Mouse (Mus musculus): ENCODE data around the gene Slc30a5.
"Not testable (repeated sequence)": the region's sequence is repeated elsewhere in the genome, so short reads cannot be mapped to it uniquely, and the experiment has no call there.

Gene Slc30a5

DNA sequence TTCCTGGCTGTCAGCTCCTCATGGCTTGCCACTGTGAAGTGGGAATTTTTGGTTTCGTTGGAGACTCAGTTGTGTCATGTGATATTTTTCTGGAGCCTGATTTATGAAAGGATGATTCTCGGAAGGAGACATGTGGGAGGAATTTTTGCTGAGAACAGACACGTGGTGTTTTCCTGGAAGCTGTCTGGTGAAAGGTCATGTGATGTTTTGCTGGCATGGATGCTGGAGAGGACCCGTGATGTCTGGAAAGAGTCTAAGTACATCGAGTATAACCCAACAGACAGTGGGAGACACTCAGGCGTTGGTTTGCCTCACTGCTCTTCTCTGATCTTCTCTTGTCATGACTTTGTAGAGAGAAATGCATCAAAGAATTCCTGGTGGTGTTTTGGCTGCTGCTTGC, 8.5 kb upstream of the Slc30a5 start:
- no peak for DNase-seq (ENCODE audit: low spot score in 2 of 2)

DNA sequence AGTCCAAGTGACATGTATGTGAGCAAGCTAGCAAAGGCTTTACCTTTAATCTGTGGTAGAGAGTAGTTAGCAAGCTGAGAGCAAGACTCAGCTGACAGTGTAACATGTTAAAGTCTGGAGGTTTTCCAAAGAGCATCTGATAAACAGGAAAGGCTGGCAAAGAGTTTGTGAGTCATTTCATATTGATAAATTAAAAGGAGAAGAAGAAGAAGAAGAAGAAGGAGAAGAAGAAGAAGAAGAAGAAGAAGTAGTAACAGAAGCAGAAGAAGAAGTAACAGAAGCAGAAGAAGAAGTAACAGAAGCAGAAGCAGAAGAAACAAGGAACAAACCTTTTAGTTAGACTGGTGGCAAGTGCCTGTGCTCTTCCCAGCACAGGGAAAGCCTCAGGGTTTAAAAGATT, 1.6 kb upstream of the Slc30a5 start:
- DNase-seq (ENCODE audit: low spot score in 2 of 2), result no peak

DNA sequence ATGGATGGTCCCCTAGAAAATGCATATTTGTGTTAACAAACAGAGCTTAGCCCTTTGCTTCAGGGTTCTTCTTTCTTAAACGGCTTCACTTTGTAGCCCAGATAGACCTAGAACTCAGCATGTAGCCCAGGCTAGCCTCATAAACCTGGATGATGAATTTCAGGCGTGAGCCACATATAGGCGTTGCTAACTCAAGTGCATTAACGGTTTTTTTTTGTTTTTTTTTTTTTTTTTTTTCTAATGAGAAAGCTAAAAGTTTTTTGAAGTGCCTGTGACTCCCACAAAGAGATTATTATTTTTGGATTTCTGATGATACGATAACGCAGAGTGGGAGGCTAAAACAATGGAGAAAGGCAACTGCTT, 394 bp upstream of the Slc30a5 start:
- DNase-seq (ENCODE audit: low spot score in 2 of 2), result no peak

DNA sequence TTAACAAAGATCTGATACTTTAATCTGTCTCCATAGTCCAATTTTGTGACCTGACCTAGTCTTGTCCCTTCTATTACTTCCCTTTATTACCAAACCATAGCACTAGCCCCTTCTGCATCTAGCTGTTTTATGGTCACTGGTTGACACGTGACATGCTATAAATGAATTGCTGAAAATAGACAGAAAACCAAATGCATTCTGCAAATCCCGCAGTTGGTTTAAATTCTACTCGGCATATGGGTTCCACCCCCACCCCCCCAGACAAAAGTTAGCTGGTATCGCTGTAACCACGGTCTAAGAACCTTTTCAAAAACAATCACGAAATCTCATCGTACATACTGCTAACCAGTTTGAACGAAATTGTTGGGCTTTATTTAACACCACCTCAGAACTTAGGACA, 1.0 kb downstream of the Slc30a5 start:
- DNase-seq (ENCODE audit: low spot score in 2 of 2), result no peak

DNA sequence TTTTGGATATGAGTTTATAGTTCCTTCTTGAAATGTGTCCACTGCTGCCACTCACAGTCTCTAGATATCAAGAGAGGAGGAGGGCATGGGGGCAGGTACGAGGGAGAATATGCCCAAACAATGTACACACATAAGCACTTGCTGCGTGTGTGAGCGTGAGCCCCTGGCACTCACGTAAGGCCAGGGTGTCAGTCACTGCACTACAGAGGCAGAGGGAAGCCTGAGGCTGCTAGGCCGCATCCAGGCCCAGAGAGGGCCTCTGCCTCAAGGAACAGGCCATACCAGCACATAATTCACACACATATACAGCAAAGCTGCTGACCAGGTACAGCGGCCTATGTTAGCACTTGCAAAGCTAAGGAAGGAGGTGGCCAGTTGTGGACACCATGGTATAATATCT, 2.1 kb downstream of the Slc30a5 start:
- DNase-seq (ENCODE audit: low spot score in 2 of 2), result no peak

GRCm38 (mm10) chr13:100825627-100826410, 7.4 kb downstream of the Slc30a5 start:
- no peak for DNase-seq (ENCODE audit: low spot score in 2 of 2)

- DNase-seq (ENCODE audit: low spot score in 2 of 2), result no peak
These were observed 8.3 kb downstream of the Slc30a5 start for GRCm38 (mm10) chr13:100824916-100825315.

DNA sequence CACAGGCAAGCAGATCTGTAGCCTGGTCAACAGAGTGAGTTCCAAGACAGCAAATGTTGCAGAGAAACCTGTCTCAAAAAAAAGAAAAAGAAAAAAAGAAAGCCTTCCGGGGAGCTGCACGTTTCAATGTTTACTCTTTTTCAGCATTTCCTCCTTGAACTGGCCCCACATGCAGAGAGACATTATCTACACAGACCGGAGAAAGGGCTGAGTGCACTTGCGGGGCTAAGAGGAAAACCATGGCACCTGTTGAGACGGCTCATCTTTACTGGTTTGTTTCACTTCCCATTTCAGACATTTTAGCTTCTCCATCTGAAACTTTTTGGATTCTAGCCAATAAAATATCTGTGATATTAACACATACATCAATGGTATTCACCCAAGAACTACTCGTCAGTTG, 8.9 kb downstream of the Slc30a5 start:
- DNase-seq (ENCODE audit: low spot score in 2 of 2), result no peak

GRCm38 (mm10) chr13:100823863-100824262, 9.4 kb downstream of the Slc30a5 start:
- no peak for DNase-seq (ENCODE audit: low spot score in 2 of 2)

- no peak for DNase-seq (ENCODE audit: low spot score in 2 of 2)
These were observed 18.8 kb downstream of the Slc30a5 start for GRCm38 (mm10) chr13:100814451-100814850.

DNA sequence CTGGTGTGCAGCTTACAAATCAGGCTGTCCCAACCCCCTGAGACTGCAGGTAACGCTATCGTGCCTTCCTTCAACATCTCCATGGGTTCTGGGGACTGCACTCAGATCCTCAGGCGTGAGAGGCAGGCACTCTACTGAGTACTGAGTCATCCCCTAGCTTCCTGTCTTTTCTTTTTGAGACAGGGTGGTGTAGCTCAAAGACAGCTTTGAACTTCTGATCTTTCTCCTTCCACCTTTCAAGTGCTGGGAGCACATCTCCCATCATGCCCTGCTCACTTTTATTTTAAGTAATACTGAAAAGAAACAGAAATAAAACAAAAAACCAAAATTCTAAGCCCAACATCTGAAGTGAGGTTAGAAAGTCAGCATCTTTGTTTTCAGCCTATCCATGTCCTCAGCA, 27.5 kb downstream of the Slc30a5 start:
- DNase-seq (ENCODE audit: low spot score in 2 of 2), result no peak

GRCm38 (mm10) chr13:100797171-100797570, 36.1 kb downstream of the Slc30a5 start:
- DNase-seq (ENCODE audit: low spot score in 2 of 2), result no peak

DNA sequence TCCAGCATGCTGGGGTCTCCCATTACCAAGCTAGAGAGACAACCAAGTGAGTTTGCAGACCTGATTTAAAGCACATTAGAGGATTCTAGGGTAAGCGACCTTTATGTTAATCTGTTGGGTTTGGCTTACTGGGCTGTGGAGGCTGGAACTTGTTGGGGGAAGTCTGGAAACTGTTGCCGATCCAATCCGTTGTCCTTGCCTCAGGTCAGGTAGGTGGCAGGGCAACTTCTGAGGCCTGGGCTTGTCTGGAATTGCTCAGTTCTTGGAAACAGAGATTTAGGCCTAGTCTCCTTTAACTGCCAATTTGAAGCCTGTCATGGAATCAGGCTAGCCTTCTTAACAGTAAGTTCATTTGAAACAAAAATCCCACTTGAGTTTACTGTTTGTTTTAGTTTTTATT, 44.1 kb downstream of the Slc30a5 start:
- no peak for DNase-seq (ENCODE audit: low spot score in 2 of 2)

- not testable (repeated sequence) for DNase-seq (ENCODE audit: low spot score in 2 of 2)
These were observed 45.2 kb downstream of the Slc30a5 start for GRCm38 (mm10) chr13:100788057-100788456.

- no peak for DNase-seq (ENCODE audit: low spot score in 2 of 2)
These were observed 45.8 kb downstream of the Slc30a5 start for GRCm38 (mm10) chr13:100787316-100788010.

GRCm38 (mm10) chr13:100786414-100786867, 46.8 kb downstream of the Slc30a5 start, which contains the start of gene Ccnb1:
TSS of gene Ccnb1 (minus strand) at chr13:100786570.
- peak; percentile 55 to 84 for DNase-seq (ENCODE audit: low spot score in 2 of 2)

GRCm38 (mm10) chr13:100785806-100786413, 47.3 kb downstream of the Slc30a5 start:
- no peak for DNase-seq (ENCODE audit: low spot score in 2 of 2)

DNA sequence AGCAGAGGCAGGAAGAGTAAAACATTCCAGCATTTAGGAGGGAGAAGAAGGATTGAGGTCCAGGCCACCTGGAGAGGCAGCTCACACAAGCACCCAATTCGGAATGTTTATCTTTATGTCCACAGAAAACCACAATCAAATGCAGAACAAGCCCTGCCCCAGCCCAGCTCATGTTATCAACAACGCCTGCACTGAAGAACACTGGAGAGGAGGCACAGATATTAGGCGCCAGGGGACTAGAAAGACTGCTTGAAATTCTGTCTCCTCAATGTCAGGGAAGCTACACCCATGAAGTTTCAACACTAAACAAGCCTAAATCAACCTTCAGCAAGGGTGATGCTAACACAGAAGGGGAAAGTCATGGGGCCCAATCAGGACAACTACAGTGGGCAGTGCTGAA, 55.7 kb downstream of the Slc30a5 start:
- no peak for DNase-seq (ENCODE audit: low spot score in 2 of 2)

DNA sequence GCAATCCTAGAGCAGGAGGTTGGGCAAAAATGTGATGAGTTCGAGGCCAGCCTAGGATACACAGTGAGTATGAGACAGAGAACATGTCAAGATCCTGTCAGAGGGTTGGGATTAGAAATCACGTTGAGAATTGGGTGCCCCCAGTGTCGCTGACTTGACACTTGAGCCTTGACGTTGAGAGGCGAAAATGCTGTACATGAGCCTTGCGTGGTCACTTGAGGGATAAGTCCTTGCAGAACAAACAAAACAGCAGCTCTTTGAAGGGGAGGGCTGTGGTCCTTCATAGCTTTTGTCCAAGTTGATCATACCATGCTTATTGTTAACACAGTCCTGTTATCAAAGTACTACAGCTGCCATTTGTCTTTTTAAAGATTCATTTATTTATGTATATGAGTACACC, 56.5 kb downstream of the Slc30a5 start:
- DNase-seq (ENCODE audit: low spot score in 2 of 2), result no peak

- DNase-seq (ENCODE audit: low spot score in 2 of 2), result no peak
These were observed 57.2 kb downstream of the Slc30a5 start for GRCm38 (mm10) chr13:100776056-100776419.

- DNase-seq (ENCODE audit: low spot score in 2 of 2), result peak; percentile 27 to 82
These were observed 57.8 kb downstream of the Slc30a5 start, which contains the start of gene Cenph for GRCm38 (mm10) chr13:100775252-100776055. TSS of gene Cenph (minus strand) at chr13:100775899.

DNA sequence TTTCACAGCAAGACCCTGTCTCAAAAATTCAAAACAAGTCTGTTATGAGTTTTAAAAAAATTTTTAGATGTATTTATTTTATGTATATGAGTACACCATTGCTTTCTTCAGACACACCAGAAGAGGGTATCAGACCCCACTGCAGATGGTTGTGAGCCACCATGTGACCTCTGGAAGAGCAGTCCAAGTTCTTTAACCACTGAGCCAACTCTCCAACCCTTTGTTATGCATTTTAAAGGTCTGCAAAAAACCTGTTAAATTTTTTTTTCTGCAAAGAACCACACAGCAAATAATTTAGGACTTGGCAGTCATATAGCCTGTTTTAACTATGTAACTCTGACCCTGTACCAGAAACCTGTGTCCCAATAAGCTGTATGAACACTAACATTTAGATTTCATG, 58.5 kb downstream of the Slc30a5 start:
- DNase-seq (ENCODE audit: low spot score in 2 of 2), result no peak

Measured in left cerebral cortex, adult 9 months (tissue).